Mouse (Mus musculus) left cerebral cortex, adult 11 months (tissue): Measurements from ENCODE around the gene Ckap2l.
A peak's percentile ranks its signal among the peaks of the same experiment; 100 is the strongest.

ENCODE experiments used
- DNase-seq: peaks from one replicate; pipeline ENCODE4 v3.0.0; 2022; ENCODE audit warnings: low spot score

Gene Ckap2l

GRCm38 (mm10) chr2:129296671-129297588 is at the start of gene Ckap2l:
TSS of gene Ckap2l (minus strand) at chr2:129297212.
- peak; percentile 95 for DNase-seq

- DNase-seq = no peak
These were observed 41.2 kb upstream of the Ckap2l start for GRCm38 (mm10) chr2:129338138-129338621.

- DNase-seq = no peak
These were observed 36.5 kb upstream of the Ckap2l start for GRCm38 (mm10) chr2:129333471-129333870.

- DNase-seq = no peak
These were observed 33.5 kb upstream of the Ckap2l start for GRCm38 (mm10) chr2:129330540-129330939.

- no peak for DNase-seq
These were observed 33.0 kb upstream of the Ckap2l start for GRCm38 (mm10) chr2:129330024-129330423.

GRCm38 (mm10) chr2:129328238-129328637 is 31.2 kb upstream of the Ckap2l start:
- DNase-seq = no peak

- no peak for DNase-seq
These were observed 27.2 kb upstream of the Ckap2l start for GRCm38 (mm10) chr2:129324216-129324615.

GRCm38 (mm10) chr2:129322117-129322635 is 25.2 kb upstream of the Ckap2l start:
- no peak for DNase-seq

- DNase-seq = no peak
These were observed 23.1 kb upstream of the Ckap2l start for GRCm38 (mm10) chr2:129320033-129320605.

- no peak for DNase-seq
These were observed 18.8 kb upstream of the Ckap2l start for GRCm38 (mm10) chr2:129315831-129316230.

GRCm38 (mm10) chr2:129314880-129315279 is 17.9 kb upstream of the Ckap2l start:
- no peak for DNase-seq

GRCm38 (mm10) chr2:129313934-129314333 is 16.9 kb upstream of the Ckap2l start:
- no peak for DNase-seq

GRCm38 (mm10) chr2:129309836-129310235 is 12.8 kb upstream of the Ckap2l start, which contains the start of gene Il1a:
TSS of gene Il1a (minus strand) at chr2:129309972.
- no peak for DNase-seq

- DNase-seq = no peak
These were observed 9.0 kb upstream of the Ckap2l start for GRCm38 (mm10) chr2:129306020-129306419.

GRCm38 (mm10) chr2:129297589-129297982 is 574 bp upstream of the Ckap2l start:
- no peak for DNase-seq

GRCm38 (mm10) chr2:129296086-129296485 is 926 bp downstream of the Ckap2l start:
- DNase-seq = no peak

GRCm38 (mm10) chr2:129295075-129295474 is 1.9 kb downstream of the Ckap2l start:
- DNase-seq = no peak

GRCm38 (mm10) chr2:129273823-129274222 is 23.2 kb downstream of the Ckap2l start:
- no peak for DNase-seq

- no peak for DNase-seq
These were observed 26.4 kb downstream of the Ckap2l start for GRCm38 (mm10) chr2:129270621-129271020.

- DNase-seq = no peak
These were observed 27.0 kb downstream of the Ckap2l start for GRCm38 (mm10) chr2:129269986-129270385.

GRCm38 (mm10) chr2:129269161-129269643 is 27.8 kb downstream of the Ckap2l start:
- DNase-seq = no peak

- DNase-seq = no peak
These were observed 29.3 kb downstream of the Ckap2l start for GRCm38 (mm10) chr2:129267738-129268137.

- DNase-seq = no peak
These were observed 31.7 kb downstream of the Ckap2l start for GRCm38 (mm10) chr2:129265316-129265715.
